Mouse (Mus musculus) embryo, embryonic 10 days (tissue): Measurements from ENCODE around the gene Atg4a-ps.
"Not testable (repeated sequence)": the region's sequence is repeated elsewhere in the genome, so short reads cannot be mapped to it uniquely, and the experiment has no call there.

Experiments
- DNase-seq: peaks from one replicate; pipeline ENCODE4 v3.0.0-alpha.2; 2015; ENCODE audit warnings: low spot score

Gene Atg4a-ps

DNA sequence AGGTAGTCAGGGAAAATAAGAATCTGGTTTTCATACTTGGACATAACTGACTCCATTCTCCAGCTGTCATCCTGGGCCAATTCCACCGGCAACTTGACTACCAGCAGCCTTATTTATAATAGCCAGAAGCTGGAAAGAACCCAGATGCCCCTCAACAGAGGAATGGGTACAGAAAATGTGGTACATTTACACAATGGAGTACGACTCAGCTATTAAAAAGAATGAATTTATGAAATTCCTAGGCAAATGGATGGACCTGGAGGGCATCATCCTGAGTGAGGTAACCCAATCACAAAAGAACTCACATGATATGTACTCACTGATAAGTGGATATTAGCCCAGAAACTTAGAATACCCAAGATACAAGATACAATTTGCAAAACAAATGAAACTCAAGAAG, at the start of gene Atg4a-ps:
Gene Atg4a-ps (minus strand): TSS at position 101 of the 400 bp plus-strand sequence.
- not testable (repeated sequence) for DNase-seq

DNA sequence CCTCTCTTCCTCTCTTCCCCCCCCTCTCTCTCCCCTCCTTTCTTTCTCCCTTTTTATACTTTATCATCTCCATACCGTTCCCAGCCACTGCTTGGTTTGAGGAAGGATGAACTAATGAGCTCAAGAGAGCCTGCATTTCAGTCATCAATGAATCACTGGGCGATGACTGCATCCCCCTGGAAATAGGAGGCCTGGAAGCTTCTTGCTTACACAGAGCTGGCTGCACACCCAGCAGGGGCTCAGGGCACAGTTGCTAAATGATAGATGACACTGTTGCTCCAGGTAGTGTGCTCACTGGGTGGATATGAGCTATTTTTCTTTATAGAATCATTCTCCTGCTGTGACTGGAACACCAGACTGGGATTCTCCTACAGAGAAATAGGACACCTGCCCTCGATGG, 49.7 kb upstream of the Atg4a-ps start:
- no peak for DNase-seq

DNA sequence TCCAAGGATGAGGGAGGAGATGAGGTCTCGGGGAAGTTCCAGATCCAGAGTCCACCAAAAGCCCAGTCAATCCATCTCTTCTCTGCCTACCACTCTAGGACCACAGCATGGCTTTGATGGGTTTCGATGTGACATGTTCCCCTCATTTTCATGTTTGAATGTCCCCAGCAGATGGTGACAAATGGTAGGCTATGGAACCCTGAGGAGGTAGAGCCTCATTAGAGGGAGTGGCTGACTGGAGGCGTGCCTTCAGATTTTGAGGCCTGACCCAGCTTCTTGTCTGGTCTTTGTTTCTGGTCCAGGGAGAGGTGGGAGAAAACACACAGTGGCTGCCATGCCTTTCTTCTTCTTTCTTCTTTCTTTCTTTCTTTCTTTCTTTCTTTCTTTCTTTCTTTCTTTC, 44.6 kb upstream of the Atg4a-ps start:
- DNase-seq, result no peak

DNA sequence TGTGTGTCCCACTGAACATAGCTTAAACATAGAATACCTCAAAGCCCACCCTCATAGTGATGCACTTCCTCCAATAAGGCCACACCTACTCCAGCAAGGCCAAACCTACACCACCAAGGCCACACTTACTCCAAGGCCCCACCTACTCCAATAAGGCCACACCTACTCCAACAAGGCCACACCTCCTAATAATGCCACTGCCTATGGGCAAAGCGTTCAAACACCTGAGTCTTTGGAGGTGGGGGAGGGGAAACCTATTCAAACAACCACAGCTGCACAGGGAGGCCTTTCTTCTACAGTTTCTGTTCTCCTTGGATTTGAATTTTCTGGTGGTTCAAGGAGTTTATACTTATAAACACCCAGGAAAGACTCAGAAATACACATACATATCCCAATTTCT, 43.2 kb upstream of the Atg4a-ps start:
- DNase-seq, result no peak

DNA sequence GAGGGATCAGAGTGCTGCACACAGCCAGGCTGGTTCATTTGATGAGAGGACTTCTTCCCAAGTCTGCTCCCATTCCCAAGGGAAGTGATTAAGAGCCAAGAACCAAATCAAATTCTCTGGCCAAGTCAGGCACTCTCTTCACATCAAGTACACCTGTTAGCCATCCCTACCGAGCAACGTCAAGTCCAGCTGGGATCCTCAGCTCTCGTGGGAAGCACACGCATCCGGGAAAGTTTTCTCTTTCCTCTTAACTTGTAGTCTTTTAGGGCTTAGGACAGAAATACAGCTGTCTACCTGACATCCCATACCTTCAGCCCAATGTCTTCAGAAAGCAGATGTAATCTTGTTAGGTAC, 38.1 kb upstream of the Atg4a-ps start:
- no peak for DNase-seq

DNA sequence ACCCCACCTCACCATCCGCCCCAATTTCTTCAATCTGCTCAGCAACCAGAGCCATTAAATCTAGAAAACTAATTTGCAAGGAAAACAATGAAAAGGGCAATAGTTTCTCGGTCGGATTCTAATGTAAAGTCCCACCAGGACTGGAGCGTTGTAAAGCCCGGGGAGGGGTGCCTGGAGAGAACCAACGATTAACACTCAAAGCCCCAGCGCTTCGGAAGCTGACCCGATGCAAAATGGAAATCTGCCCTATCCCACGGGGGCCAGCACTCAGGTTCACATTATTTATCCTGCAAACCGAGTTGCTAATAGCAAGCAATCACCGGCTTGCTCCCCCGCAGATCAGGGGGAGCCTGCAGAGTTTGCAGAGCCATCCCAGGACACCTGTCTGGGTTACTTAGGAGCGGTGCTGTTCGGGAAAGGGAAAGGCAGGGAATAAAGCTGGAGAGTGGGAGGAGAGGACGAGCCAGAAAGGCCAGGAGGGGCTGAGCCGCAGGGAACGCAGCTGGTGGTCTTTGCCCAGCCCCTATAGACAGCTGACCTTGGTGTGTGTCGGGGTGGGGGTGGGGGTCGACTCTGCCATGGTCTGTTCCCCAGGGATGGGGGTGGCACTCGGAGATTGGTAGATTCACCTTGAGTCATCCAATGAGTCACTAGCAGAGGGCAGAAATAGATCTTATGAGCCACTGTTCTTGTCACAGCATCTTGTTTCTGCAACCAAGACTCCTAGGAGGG, 37.5 kb upstream of the Atg4a-ps start:
- peak; percentile 11 for DNase-seq

DNA sequence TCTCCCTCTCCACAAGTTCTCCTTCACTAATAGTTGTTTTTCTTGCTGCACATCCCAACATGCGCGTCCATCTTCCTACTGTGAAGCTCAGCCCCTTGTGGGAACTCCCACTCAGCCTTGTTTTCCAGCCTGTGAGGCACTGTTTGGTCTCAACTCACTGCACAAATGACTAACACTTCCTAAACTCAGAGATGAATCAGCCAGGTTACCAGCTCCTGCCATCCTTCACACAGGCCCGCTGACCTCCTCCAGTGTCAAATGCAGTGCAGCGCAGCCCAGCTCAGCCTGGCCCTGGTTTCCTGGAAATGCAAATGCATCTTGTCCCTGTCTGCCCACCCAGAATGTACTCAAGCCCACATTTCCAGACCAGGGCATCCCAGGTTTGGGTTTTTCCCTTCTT, 36.6 kb upstream of the Atg4a-ps start:
- DNase-seq, result peak; percentile 43

DNA sequence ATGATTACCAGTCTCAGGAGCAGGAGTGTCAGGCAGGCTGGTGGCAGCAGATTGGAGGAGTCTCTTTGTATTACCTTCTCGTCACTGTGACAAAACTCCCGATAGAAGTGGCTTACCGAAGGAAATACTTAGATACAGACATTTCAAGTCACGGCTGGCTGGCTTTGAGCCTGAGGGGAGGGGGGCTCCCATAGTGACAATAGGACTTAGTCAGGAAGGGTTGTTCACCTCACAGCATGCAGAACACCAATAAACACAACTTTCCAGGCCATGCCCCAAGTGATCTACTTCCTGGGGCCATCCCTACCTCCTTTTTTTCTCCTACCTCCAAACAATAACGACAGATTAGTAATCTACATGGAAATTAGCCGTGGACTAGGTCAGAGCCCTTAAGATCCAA, 32.9 kb upstream of the Atg4a-ps start:
- no peak for DNase-seq

DNA sequence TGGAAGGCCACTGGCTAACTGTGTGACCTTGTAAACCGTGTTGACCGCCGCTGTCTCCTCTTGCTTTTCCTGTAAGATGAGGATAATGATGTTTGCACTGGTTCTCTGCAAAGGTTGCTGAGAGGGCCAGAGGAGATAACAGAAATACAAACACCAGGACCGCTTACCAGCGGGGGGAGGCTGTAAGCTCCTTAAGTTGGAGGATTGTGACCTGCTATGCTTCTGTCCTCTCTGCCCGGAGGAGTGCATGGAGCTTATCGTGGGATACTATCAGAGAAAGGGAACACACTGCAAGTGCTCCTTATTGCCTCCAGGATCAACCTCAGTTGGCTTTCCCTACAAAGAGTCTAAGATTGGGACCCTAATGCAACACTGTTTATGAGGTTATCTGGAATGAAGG, 26.8 kb upstream of the Atg4a-ps start:
- DNase-seq, result peak; percentile 9

DNA sequence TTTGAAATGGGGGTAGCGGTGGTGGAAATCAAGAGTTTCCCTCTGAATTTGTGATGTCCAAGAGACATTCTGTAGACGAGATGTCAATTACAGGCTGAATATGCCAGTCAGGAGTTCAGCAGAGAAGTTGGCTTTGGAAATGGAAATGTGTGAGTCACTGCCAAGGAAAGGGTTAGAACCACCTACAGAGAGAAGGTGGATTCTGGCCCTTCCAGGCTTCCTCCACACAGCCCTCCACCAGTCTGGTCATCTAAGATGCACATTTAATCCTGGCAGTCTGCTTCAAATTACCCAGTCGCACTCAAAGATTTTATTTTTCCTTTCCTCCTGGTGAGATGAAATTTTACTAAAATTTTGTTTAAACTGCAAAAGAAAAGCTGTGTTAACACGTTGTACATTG, 26.2 kb upstream of the Atg4a-ps start:
- no peak for DNase-seq

DNA sequence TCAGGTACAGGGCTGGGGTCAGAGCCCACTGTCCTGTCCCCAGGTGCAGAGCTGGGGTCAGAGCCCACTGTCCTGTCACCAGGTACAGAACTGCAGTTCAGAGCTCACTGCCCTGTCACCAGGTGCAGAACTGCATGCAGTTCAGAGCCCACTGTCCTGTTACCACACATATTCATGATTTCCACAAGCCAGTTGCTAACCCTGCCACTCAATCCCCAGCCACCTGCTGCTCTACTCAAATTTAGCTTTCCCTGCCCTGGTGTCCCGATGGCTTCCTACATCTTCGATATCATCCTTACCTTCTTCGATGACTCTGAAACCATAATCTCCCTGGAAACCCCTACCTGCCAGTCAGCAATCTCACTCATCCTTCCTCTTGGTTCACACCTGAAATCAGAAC, 17.5 kb upstream of the Atg4a-ps start:
- no peak for DNase-seq

DNA sequence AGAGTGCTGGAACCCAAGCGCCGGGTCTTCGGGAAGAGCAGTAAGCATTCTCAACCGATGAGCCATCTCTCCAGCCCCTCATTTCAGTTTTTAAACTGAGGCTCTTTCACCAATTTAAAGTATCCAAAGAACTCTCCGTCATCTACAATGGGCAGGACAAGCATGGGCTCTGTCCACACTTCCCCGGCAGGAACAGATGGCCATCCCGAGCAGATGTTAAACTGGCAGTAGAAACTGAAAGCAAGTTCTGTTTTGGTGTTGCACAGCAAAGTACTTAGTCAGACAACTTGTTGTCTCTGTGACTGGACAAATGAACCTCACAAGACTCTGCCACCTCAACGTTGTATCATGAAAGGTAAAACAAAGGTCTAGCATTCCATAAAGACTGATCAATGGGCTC, 15.8 kb upstream of the Atg4a-ps start:
- no peak for DNase-seq

DNA sequence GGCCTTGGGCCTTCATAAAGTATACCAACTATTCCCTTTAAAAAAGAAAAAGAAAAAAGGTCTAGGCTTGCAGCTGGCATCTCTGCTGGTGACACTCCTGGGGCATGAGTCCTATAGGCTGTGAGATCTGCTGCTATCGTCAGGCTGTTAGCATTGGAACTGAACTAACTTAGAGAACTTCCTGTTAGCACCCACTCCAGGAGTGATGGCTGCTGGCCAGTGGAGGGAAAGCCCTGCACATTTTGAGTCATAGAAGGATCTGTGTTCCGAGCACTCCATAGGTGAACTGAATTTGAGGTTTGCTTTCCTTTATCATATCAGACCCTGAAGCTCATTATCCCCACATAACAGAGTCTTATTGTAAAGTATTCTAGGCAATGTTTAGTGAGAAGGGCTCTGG, 14.1 kb upstream of the Atg4a-ps start:
- DNase-seq, result no peak

DNA sequence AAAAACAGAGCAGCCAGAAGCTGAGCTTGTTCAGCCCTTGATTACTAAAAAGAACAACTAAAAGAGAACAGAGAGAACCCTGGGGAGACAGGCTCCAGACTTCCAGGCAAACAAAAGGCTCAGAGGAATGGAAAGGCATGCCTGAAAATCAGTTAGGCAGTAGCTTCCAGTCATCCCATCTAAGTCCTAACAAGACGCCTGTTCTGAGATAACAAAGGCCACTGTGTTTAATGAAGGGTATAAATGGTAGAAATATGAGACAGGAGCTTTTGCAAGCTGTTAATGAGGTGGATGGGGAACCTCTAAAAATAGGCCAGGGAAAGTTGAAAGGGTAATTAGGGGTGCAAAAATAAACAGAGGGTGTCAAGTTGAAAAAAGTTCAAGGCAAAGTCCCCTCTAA, 4.5 kb upstream of the Atg4a-ps start:
- no peak for DNase-seq

DNA sequence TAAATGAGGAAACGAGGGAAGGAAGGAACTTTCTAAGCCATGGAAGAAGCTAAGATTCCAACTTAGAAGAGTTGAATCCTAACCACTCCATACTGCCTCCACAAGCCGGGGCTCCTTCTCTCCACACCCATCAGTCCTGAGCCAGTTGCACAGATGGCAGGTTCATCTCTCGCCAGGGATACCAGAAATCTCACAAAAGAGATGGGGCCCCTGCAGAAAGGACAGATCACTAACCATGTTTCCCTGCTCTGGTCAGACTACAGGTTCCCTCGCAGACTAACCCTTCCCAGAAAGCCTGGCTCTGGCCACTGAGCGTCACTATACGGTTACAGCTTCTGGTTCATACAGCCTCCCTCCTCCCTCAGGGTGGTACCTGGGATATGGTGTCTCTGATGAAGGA, 3.8 kb upstream of the Atg4a-ps start:
- no peak for DNase-seq

DNA sequence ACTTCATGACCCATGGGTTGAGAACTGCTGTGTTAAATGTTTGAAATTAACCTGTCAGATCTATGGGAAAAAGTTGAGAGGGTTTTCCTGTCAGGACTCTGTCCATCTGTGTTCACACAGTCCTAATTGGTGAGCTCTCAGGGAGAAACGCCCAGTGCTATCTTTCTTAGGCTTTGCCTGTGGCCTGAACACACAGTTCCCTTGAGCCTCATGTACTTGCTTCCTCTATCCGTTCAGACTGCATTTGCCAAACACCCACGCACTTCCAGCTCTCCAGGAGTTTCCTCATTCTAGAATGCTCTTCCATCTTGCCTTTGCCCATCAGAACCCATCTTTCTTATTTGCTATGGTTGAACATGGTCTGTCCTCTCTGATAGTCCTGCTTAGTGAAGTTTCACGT, 2.6 kb upstream of the Atg4a-ps start:
- DNase-seq, result no peak

DNA sequence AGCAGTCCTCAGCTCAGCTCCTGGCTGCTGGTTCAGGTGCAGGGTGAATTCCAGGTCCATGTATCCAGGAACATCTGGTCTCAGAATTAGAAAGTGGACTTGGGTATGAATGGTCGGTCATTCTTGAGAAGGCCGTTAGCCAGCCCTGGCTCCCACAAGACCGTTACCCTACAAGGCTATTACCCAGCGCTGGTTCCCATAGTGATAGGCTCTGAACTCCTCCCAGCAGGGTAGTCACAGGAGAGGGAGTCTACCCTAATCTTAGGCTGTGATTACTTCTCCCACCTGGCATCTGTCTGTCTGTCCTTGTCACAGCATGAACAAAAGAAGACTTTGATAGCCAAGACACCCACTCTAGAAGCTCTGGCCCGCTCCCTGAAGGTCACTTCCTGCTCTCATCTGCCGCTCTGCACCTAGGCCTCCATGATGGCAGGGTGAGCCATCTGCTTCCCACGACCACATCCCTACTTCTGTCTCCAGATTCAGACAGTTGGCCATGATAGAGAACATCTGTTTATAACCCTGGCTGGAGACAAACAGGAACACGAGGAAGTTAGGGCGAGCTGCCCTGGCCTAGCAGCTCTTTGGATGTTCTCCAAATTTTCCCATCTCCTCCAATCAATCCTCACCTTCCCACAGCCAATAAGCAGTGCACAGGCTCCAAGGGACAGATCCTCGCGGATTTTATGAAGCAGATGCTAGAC, 1.4 kb upstream of the Atg4a-ps start:
- no peak for DNase-seq

DNA sequence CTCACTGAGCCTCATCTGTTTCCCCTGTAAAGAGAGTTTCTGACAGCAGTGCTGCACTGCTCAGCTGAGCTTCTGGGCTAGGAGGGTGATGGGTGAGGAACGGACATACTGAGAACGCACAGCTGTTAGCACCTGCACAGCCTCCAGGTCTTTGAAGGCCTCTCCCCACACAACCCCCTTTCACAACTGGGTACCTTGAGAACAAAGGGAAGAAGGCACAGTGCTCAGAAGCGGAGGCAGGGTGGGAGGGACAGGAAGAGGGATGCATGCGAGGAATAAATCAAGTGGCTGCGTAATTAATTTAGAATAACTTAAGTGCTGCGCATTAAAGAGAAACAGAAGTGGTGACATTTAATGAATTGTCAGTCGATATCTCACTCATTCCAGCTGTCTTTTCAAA, 4.6 kb downstream of the Atg4a-ps start:
- DNase-seq, result no peak

DNA sequence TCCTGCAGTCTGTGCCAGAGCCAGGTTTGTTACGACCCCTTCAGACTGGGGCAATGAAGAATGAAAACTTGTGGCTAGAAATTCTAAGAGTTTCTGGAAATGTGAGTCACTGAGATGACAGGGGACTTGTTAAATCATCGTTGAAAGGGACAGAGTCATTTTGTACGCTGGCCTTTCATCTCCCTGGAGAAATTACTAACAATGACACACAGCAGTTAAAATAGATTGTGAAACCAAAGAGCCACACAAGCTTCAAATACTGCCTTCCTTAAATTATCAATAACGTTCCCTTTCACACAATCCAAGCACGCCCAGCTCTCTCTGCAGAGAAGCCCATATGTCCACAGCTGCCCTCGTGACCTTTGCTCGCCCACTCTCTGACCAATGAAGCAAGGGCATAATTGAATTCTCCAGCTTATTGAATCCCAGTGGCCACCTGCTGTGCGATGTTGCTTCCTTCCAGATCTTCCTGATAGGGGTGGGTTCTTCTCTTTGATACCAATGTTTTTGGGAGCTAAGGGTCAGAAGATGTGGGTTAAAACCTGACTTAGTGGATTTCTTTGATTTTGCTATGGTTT, 5.6 kb downstream of the Atg4a-ps start:
- peak; percentile 78 for DNase-seq

DNA sequence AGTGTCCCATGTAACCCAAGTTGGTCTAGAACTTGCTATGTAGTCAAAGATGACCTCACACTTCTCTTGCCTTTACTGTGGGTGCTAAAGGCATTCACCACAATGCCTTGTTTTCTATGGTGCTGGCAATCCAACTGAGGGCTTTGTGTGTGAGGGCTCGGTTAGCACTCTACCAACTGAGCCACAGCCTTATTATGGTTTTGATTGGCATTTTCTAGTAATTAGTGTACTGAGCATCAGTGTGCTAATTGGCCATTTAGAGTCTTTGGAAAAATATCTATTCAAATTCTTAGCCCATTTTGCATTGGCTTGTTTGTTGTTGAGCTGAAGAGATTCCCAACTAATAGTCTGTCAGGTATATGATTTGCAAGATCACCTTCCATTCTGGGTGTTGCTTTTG, 8.2 kb downstream of the Atg4a-ps start:
- DNase-seq, result no peak

DNA sequence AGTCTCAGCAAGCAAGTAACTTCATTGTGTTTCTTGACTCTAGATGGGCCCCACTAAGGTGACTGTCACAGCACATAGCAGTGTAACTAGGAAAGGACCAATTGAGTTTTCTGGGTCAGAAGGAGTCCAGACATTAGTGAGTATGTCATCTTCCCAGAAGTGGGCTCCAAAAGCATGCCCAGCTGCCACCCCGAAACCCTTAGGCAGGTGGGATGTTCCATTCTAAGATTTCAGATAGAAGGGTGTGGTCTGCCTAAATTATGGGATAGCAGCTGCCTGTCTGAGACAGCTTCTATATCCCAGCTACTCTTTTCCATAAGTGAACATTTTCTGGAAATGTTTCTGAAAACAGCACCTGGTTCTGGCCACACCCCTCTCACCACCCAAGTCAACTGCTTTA, 11.6 kb downstream of the Atg4a-ps start:
- no peak for DNase-seq

DNA sequence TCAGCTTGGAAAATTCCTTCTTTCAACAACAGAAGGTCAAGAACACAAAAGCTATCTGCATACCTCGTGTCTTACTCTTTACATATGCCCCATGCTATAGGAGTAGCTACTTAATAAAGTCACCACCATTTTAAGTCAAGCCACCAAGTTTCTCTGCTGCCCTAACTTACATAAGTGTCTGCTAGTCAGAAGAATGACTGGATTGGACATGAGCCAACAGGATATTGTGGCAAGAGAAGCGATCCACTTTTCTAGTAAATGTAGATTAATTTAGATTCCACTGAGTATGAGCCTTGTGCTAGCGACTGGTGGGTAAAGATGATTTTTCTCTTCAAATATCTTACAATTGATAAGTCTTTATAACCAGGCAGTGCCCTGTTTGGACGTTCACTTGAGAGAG, 12.0 kb downstream of the Atg4a-ps start:
- DNase-seq, result no peak

DNA sequence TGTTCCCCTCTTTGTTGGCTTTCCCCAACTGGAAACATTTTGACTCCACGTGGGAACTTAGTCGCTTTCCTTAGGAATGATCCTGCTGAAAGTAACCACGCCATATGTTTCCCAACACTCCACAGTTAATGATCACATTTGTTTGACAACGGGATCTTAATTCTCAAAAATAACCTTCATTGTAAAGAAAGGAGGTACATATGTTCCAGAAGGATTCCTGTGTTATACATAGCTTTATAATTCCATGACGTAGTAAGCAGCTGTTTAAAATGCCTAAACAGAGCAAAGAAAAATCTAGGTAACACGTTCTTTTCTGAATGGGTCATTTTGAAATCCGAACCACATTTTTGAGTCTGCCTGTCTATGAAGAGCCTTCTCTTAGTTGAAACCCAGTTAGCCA, 12.7 kb downstream of the Atg4a-ps start:
- no peak for DNase-seq

DNA sequence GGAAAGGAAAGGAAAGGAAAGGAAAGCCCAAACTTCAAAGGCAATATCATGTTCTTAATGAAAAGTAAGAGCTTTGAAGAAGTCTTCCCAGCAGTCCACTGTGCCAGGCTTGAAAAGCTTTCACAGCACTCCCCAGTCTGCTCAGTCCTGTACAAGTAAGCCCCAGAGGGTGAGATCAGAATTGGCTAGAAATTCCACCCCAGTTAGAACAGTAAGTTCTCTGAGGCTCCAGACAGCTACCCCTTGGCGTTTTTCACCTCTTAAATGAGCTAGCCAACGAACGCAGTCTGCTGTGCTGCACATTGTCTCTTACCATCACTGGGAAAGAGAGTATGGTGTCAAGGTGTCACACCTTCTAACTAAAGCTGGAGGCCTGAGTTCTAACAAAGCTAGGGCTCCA, 18.2 kb downstream of the Atg4a-ps start:
- no peak for DNase-seq
